Mouse (Mus musculus): Measurements from ENCODE around the gene Nell2. TPM values are rescaled to one million over a fixed set of nuclear protein-coding genes. Genes with fewer than 3 reads are reported as not detected.

Nell2 gene
- polyA plus RNA-seq, 1 experiment from 2014 or later, result 1.1 TPM

- no peaks in the 10 kb centered on the region for H3K4me1 ChIP-seq
- no peak for ATAC-seq
- WGBS (ENCODE audit: insufficient replicate concordance), result 72% methylated on average over 11 of the region's 11 CpGs
- no peak overlapping the region for H3K4me2 ChIP-seq
- no peak overlapping the region for H3K27ac ChIP-seq
- no peak overlapping the region for H3K4me3 ChIP-seq
- H3K27me3 ChIP-seq (replicated peaks), result no peaks in the 10 kb centered on the region
- no peaks in the 10 kb centered on the region for H3K9me3 ChIP-seq (replicated peaks)
- no peak overlapping the region for H3K9ac ChIP-seq
- H3K36me3 ChIP-seq, result no peaks in the 10 kb centered on the region
These were observed 118.0 kb downstream of the Nell2 start for GRCm38 (mm10) chr15:95410213-95410843.

DNA sequence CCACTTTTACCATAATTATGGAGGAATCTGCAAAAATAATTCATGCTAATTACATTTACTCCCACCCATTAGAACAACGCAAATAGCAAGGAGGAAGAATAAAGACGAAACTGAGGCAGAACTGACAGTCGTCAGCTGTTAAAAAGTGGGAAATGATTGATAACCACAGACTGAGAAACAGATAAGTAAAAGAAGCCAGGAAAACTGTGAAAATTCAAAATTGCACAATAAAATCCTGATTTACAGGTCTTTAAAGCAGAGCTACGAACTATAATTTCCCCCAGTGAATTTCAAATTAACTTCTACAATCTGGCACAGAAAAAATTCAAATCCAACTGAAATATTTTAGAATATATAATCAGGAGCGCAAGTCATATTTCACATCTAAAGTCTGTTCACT lies 138.0 kb downstream of the Nell2 start:
- Histone ChIP-seq H3K4me3 (no peak overlapping the region), H3K27me3 (replicated peaks) (no peaks in the 10 kb centered on the region), H3K36me3 (no peaks in the 10 kb centered on the region), H3K27ac (no peak overlapping the region), H3K9ac (no peak overlapping the region), H3K4me1 (no peaks in the 10 kb centered on the region), H3K9me3 (replicated peaks) (no peaks in the 10 kb centered on the region), H3K4me2 (no peak overlapping the region)
- WGBS (ENCODE audit: insufficient replicate concordance), result 77% methylated on average over 5 of the region's 5 CpGs
- ATAC-seq, result no peak

DNA sequence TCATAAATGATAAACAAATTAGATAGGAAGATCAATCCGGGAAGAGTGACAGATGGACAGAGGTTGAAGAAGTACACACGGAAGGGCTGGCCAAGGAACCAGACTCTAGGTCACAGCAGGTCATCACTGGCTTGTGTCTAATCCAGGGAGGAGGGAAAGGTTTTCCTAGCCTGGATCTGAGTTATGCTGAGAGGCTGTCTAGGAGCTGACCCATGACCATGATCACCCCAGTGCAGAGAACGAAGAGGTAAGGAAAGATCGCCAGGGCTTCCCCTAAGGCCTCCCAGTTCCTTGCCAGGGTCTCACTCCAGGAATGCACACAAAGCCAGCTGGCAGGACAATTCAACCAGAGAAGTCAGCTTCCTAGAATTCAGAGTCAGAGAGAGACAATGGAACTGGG lies 139.4 kb downstream of the Nell2 start:
- Histone ChIP-seq H3K9me3 (replicated peaks) (no peaks in the 10 kb centered on the region), H3K4me3 (no peak overlapping the region), H3K36me3 (no peaks in the 10 kb centered on the region), H3K27me3 (replicated peaks) (no peaks in the 10 kb centered on the region), H3K4me1 (no peaks in the 10 kb centered on the region), H3K4me2 (no peak overlapping the region), H3K9ac (no peak overlapping the region), H3K27ac (no peak overlapping the region)
- no peak for ATAC-seq
- WGBS (ENCODE audit: insufficient replicate concordance), result 67% methylated on average over 4 of the region's 4 CpGs

DNA sequence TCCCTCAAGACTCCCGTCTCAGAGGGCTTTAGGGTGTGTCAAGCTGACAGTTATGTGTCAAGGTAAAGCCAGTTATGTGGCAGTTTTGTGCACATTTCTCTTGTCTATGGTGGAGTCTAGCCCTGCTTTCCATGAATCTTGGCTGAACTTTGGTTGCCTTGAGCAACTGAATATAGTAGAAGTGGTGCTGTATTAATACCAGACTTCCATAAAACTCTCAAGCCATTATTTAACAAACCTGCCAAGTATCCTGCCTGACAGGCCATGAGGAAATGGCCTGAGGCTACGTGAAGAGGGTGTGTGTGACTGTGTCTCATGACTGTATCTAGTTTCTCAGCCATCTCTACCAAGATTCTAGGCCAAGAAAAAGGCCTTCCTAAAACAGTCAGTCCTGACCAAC lies 147.5 kb downstream of the Nell2 start:
- Histone ChIP-seq H3K4me2 (no peak overlapping the region), H3K9ac (no peak overlapping the region), H3K4me1 (no peaks in the 10 kb centered on the region), H3K27ac (no peak overlapping the region), H3K36me3 (no peaks in the 10 kb centered on the region), H3K9me3 (replicated peaks) (no peaks in the 10 kb centered on the region), H3K4me3 (no peak overlapping the region), H3K27me3 (replicated peaks) (no peaks in the 10 kb centered on the region)
- 24% methylated on average over 2 of the region's 2 CpGs for WGBS (ENCODE audit: insufficient replicate concordance)
- ATAC-seq, result no peak

GRCm38 (mm10) chr15:95370720-95371395 lies 157.5 kb downstream of the Nell2 start:
- Histone ChIP-seq H3K4me1 (no peaks in the 10 kb centered on the region), H3K4me3 (no peak overlapping the region), H3K9ac (no peak overlapping the region), H3K4me2 (no peak overlapping the region), H3K36me3 (no peaks in the 10 kb centered on the region), H3K9me3 (replicated peaks) (0 out of 2 replicates have a peak, but pooled peaks cover 4% of the 10 kb centered on the region), H3K27me3 (replicated peaks) (no peaks in the 10 kb centered on the region), H3K27ac (no peak overlapping the region)
- 67% methylated on average over 16 of the region's 16 CpGs for WGBS (ENCODE audit: insufficient replicate concordance)
- no peak for ATAC-seq

DNA sequence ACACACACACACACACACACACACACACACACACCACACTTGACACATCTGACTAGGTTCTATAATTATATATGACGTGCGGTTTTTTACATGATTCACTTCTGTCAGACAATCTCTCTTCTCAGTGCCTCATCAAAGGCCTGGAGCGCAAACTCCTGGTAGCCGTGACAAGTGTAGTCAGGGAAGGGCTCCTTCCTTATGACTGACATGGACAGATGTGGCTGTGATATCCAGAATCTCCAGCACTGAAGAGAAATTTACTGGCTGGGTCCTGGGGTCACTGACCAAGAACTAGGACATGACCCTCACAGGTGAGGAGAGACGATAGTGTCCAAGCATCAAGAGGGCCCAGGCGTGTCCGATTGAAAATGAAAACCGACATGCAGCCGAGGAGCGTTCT lies 160.2 kb downstream of the Nell2 start:
- Histone ChIP-seq H3K9me3 (replicated peaks) (0 out of 2 replicates have a peak, but pooled peaks cover 4% of the 10 kb centered on the region), H3K27ac (no peak overlapping the region), H3K9ac (no peak overlapping the region), H3K36me3 (no peaks in the 10 kb centered on the region), H3K4me1 (no peaks in the 10 kb centered on the region), H3K27me3 (replicated peaks) (no peaks in the 10 kb centered on the region), H3K4me3 (no peak overlapping the region), H3K4me2 (no peak overlapping the region)
- ATAC-seq, result no peak
- 78% methylated on average over 10 of the region's 10 CpGs for WGBS (ENCODE audit: insufficient replicate concordance)

- Histone ChIP-seq H3K4me3 (no peak overlapping the region), H3K36me3 (no peaks in the 10 kb centered on the region), H3K27me3 (replicated peaks) (no peaks in the 10 kb centered on the region), H3K27ac (no peak overlapping the region), H3K4me2 (no peak overlapping the region), H3K9ac (no peak overlapping the region), H3K9me3 (replicated peaks) (0 out of 2 replicates have a peak, but pooled peaks cover 4% of the 10 kb centered on the region), H3K4me1 (no peaks in the 10 kb centered on the region)
- 69% methylated on average over 3 of the region's 3 CpGs for WGBS (ENCODE audit: insufficient replicate concordance)
- no peak for ATAC-seq
These were observed 161.9 kb downstream of the Nell2 start for GRCm38 (mm10) chr15:95366506-95366905.

DNA sequence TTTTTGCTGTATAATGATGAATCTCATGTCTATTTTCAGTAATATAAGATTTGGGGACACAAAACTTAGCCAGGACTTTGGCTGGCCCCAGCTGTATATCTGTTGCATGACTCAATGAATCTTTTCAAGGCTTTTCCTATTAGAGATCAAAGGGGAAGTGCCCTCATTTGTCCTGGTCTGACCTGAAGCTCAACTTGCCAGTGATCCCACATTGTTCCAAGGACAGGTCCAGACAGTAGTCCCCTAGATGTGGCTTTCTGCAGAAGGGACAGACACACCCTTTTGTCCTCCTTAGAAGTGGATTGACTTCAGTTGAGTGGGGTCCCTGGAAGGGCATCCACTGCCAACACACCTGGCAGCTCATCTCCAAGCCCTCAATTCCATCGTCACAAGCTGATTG lies 173.6 kb downstream of the Nell2 start:
- no peaks in the 10 kb centered on the region for H3K4me1 ChIP-seq
- no peak overlapping the region for H3K27ac ChIP-seq
- no peak overlapping the region for H3K9ac ChIP-seq
- H3K4me3 ChIP-seq, result no peak overlapping the region
- no peaks in the 10 kb centered on the region for H3K36me3 ChIP-seq
- H3K4me2 ChIP-seq, result no peak overlapping the region
- peaks cover 11% of the 10 kb centered on the region; the same call in 1 of the 2 replicates for H3K9me3 ChIP-seq (replicated peaks)
- WGBS (ENCODE audit: insufficient replicate concordance), result 52% methylated on average over 1 of the region's 1 CpGs
- no peak for ATAC-seq
- H3K27me3 ChIP-seq (replicated peaks), result no peaks in the 10 kb centered on the region

DNA sequence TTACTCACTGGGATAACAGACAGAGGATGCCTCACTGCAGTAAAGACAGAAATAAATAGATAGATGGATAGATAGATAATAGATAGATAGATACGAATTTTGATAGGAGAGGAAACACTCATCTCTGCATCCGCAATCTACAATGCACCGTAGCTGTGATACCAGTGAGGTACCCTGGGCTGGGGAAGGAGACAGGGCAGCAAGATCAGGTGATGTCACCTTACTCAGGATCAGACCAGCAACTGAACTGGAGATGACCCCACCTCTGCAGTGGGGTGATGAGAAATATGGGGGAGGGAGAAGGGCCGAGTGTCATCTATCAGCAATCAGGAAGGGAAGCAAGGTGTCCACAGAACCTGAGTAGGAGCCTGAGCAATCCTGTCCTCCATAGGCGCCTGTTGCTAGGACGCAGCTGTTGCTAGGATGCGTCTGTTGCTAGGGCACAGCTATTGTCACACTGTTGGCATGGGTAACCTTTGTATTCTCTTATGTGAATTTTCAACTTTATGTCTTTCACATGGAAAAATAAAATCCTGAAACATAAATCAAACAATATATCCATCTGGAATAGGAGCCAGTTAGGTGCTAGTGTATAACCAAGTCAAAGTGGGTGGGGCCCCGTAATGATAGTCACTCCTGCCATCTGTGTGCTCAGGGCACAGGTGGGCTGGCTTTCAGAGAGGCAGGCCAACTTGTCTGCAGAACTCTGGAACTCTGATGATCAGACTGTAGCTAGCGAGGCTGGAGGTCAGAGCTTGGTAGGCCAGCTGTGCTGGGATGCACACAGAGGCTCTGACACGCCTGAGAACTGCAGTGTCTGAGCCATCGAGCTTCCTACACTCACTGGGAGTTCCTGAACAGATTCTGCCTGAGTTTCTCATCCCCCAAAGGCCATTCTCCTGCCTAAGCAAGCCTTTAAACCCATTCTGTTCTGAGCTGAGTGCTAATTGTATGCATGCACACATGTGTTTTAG lies 193.7 kb downstream of the Nell2 start:
- no peaks in the 10 kb centered on the region for H3K27me3 ChIP-seq (replicated peaks)
- 66% methylated on average over 11 of the region's 11 CpGs for WGBS (ENCODE audit: insufficient replicate concordance)
- no peak overlapping the region for H3K4me3 ChIP-seq
- H3K9ac ChIP-seq, result no peak overlapping the region
- H3K9me3 ChIP-seq (replicated peaks), result 0 out of 2 replicates have a peak, but pooled peaks cover 3% of the 10 kb centered on the region
- H3K36me3 ChIP-seq, result no peaks in the 10 kb centered on the region
- ATAC-seq, result no peak
- H3K27ac ChIP-seq, result no peak overlapping the region
- H3K4me1 ChIP-seq, result no peaks in the 10 kb centered on the region
- no peak overlapping the region for H3K4me2 ChIP-seq

DNA sequence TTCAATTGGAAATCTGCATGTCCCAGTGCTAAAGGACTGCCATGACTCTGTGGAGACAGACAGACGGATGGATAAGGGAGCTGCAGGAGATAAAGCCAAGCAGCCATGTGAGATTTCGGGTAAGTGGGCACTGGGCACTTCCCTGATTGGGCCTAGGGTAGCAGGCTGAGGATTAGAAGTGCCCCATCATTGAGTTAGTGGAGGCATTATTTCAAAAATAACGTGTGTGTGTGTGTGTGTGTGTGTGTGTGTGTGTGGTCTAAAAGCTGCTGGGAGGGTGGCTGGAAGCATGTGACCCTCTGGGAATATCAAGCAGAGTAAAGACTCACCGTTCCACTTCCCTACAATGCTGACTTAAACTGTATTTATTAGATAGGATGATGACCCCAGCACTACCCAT lies 195.1 kb downstream of the Nell2 start:
- ATAC-seq, result no peak
- Histone ChIP-seq H3K4me1 (no peaks in the 10 kb centered on the region), H3K9ac (no peak overlapping the region), H3K27ac (no peak overlapping the region), H3K9me3 (replicated peaks) (no peaks in the 10 kb centered on the region), H3K36me3 (no peaks in the 10 kb centered on the region), H3K4me3 (no peak overlapping the region), H3K27me3 (replicated peaks) (no peaks in the 10 kb centered on the region), H3K4me2 (no peak overlapping the region)
- 54% methylated on average over 4 of the region's 4 CpGs for WGBS (ENCODE audit: insufficient replicate concordance)

DNA sequence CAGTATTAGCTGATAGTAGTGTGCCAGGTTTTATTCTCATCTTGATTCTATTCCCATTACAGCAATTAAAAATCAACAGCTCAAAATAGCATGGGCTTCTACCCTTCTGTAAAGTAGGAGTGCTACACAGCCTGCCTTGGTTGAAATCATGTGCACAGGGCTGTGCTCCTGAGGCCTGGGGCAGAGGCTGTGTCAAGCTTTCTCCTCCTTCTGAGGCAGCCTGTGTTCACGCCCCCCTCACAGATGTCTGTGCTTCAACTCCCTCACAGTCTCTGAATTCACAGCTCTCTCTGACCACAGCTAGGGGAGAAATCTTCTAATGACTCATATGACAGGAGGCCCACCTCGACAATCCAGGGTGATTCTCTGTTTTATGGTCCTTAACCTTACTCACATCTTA lies 197.4 kb downstream of the Nell2 start:
- 0 out of 2 replicates have a peak, but pooled peaks cover 8% of the 10 kb centered on the region for H3K9me3 ChIP-seq (replicated peaks)
- no peaks in the 10 kb centered on the region for H3K36me3 ChIP-seq
- no peak overlapping the region for H3K4me3 ChIP-seq
- H3K9ac ChIP-seq, result no peak overlapping the region
- H3K4me1 ChIP-seq, result no peaks in the 10 kb centered on the region
- H3K27ac ChIP-seq, result no peak overlapping the region
- no peaks in the 10 kb centered on the region for H3K27me3 ChIP-seq (replicated peaks)
- 59% methylated on average over 2 of the region's 2 CpGs for WGBS (ENCODE audit: insufficient replicate concordance)
- ATAC-seq, result no peak
- no peak overlapping the region for H3K4me2 ChIP-seq

DNA sequence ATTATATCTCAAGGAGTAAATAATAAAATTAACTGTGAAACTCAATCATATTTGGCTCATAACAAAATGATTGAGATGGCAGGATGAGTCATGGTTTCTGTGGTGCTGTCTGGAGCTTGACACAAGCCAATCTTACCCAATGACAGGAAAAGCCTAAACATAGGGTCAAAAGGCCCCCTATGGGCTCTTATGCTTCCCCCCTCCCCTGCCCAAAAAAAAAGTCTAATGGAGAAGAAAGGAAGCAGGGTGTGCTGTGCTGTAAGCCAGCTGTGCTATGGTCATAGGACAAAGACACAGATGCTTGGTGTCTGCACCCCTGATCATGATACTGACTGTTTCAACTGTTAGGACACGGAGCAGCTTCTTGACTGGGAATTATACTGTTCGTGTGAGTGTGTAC lies 205.6 kb downstream of the Nell2 start:
- 0 out of 2 replicates have a peak, but pooled peaks cover 17% of the 10 kb centered on the region for H3K9me3 ChIP-seq (replicated peaks)
- no peaks in the 10 kb centered on the region for H3K36me3 ChIP-seq
- H3K4me2 ChIP-seq, result no peak overlapping the region
- no peaks in the 10 kb centered on the region for H3K27me3 ChIP-seq (replicated peaks)
- no peaks in the 10 kb centered on the region for H3K4me1 ChIP-seq
- no peak overlapping the region for H3K4me3 ChIP-seq
- 76% methylated on average over 2 of the region's 2 CpGs for WGBS (ENCODE audit: insufficient replicate concordance)
- H3K27ac ChIP-seq, result no peak overlapping the region
- no peak overlapping the region for H3K9ac ChIP-seq
- ATAC-seq, result no peak

Data from liver, embryonic 12.5 days (tissue).